In genomic region chr5:24968792-24969191, GRCm38 (mm10) we compare ENCODE assay signal across 12 mouse cellular contexts.
DNase-seq lines count a peak whose midpoint lies in the region; ATAC-seq and TF ChIP-seq lines count a peak whose summit lies in the region.
"Had no signal": no experiment of that assay in that cellular context is flagged by ENCODE, and none has a peak within 500 bp of the region (broad histone marks: within the 10 kb centered on the region; RNA-seq: fewer than 3 reads in every experiment).

No protein-coding gene starts in this region.

- 37% methylated on average over 8 of the region's 8 CpGs for WGBS in hindbrain, postnatal 0 days
- WGBS in hindbrain, embryonic 12.5 days, result 44% methylated on average over 8 of the region's 8 CpGs
- WGBS in intestine, embryonic 14.5 days, result 44% methylated on average over 8 of the region's 8 CpGs
- 4% methylated on average over 8 of the region's 8 CpGs for WGBS in liver, embryonic 15.5 days (ENCODE audit: insufficient replicate concordance)
- WGBS in stomach, postnatal 0 days, result 29% methylated on average over 8 of the region's 8 CpGs

- no peaks in the 10 kb centered on the region for H3K9me3 ChIP-seq in hindbrain, postnatal 0 days (ENCODE audit: low read length)
- H3K9me3 ChIP-seq in hindbrain, embryonic 12.5 days (replicated peaks), result no peaks in the 10 kb centered on the region
- H3K9me3 ChIP-seq in intestine, embryonic 14.5 days (ENCODE audit: control insufficient read depth, low read length), result no peaks in the 10 kb centered on the region
- no peaks in the 10 kb centered on the region for H3K9me3 ChIP-seq in liver, embryonic 15.5 days (replicated peaks)
- no peaks in the 10 kb centered on the region for H3K9me3 ChIP-seq in stomach, postnatal 0 days (ENCODE audit: control insufficient read depth, low read length)
- H3K9me3 ChIP-seq: forebrain, embryonic 13.5 days had no signal

- H3K27me3 ChIP-seq in hindbrain, postnatal 0 days (ENCODE audit: insufficient read depth, low read length), result no peaks in the 10 kb centered on the region
- no peaks in the 10 kb centered on the region for H3K27me3 ChIP-seq in hindbrain, embryonic 12.5 days
- no peaks in the 10 kb centered on the region for H3K27me3 ChIP-seq in intestine, embryonic 14.5 days (replicated peaks; ENCODE audit: control insufficient read depth, insufficient read depth, low read length)
- H3K27me3 ChIP-seq in liver, embryonic 15.5 days, result peaks cover 39% of the 10 kb centered on the region
- no peaks in the 10 kb centered on the region for H3K27me3 ChIP-seq in stomach, postnatal 0 days (ENCODE audit: control insufficient read depth, insufficient read depth, low read length)
- H3K27me3 ChIP-seq: forebrain, embryonic 13.5 days had no signal

- H3K4me3 ChIP-seq in hindbrain, postnatal 0 days (ENCODE audit: low read length), result no peak overlapping the region
- no peak overlapping the region for H3K4me3 ChIP-seq in hindbrain, embryonic 12.5 days
- no peak overlapping the region for H3K4me3 ChIP-seq in intestine, embryonic 14.5 days (ENCODE audit: low read depth, low read length)
- no peak overlapping the region for H3K4me3 ChIP-seq in liver, embryonic 15.5 days (replicated peaks)
- H3K4me3 ChIP-seq in stomach, postnatal 0 days (ENCODE audit: low read depth, low read length), result no peak overlapping the region
- H3K4me3 ChIP-seq: forebrain, embryonic 13.5 days; left cerebral cortex, adult 2 months had no signal

- no peak overlapping the region for H3K4me2 ChIP-seq in hindbrain, postnatal 0 days (ENCODE audit: low read depth, low read length)
- no peak overlapping the region for H3K4me2 ChIP-seq in hindbrain, embryonic 12.5 days (replicated peaks)
- 0 out of 2 replicates have a peak overlapping the region, but pooled peaks have one; percentile 3 for H3K4me2 ChIP-seq in intestine, embryonic 14.5 days (ENCODE audit: low read length)
- peak overlapping the region; percentile 38 for H3K4me2 ChIP-seq in liver, embryonic 15.5 days
- H3K4me2 ChIP-seq in stomach, postnatal 0 days (replicated peaks; ENCODE audit: low read depth), result 0 out of 2 replicates have a peak overlapping the region, but pooled peaks have one; percentile 3
- H3K4me2 ChIP-seq: forebrain, embryonic 13.5 days had no signal

- TF ChIP-seq EP300 in stomach, postnatal 0 days (optimal IDR thresholded peaks at IDR 0.05), result no peak

- H3K9ac ChIP-seq in hindbrain, postnatal 0 days (replicated peaks; ENCODE audit: low read length), result no peak overlapping the region
- no peak overlapping the region for H3K9ac ChIP-seq in hindbrain, embryonic 12.5 days
- H3K9ac ChIP-seq in intestine, embryonic 14.5 days (ENCODE audit: low read length), result no peak overlapping the region
- H3K9ac ChIP-seq in liver, embryonic 15.5 days, result no peak overlapping the region
- no peak overlapping the region for H3K9ac ChIP-seq in stomach, postnatal 0 days (ENCODE audit: low read length)
- H3K9ac ChIP-seq: forebrain, embryonic 13.5 days had no signal

- H3K36me3 ChIP-seq in hindbrain, postnatal 0 days (ENCODE audit: insufficient read depth, low read length), result no peaks in the 10 kb centered on the region
- no peaks in the 10 kb centered on the region for H3K36me3 ChIP-seq in hindbrain, embryonic 12.5 days
- no peaks in the 10 kb centered on the region for H3K36me3 ChIP-seq in intestine, embryonic 14.5 days (ENCODE audit: control insufficient read depth, insufficient read depth, low read length)
- no peaks in the 10 kb centered on the region for H3K36me3 ChIP-seq in liver, embryonic 15.5 days (replicated peaks)
- no peaks in the 10 kb centered on the region for H3K36me3 ChIP-seq in stomach, postnatal 0 days (ENCODE audit: control insufficient read depth, insufficient read depth, low read length)

- no peak overlapping the region for H3K27ac ChIP-seq in hindbrain, postnatal 0 days
- no peak overlapping the region for H3K27ac ChIP-seq in hindbrain, embryonic 12.5 days
- H3K27ac ChIP-seq in intestine, embryonic 14.5 days (ENCODE audit: low read depth), result 0 out of 2 replicates have a peak overlapping the region, but pooled peaks have one; percentile 24
- no peak overlapping the region for H3K27ac ChIP-seq in liver, embryonic 15.5 days (replicated peaks)
- peak overlapping the region; percentile 56 for H3K27ac ChIP-seq in stomach, postnatal 0 days (replicated peaks)
- H3K27ac ChIP-seq: forebrain, embryonic 13.5 days; left cerebral cortex, adult 2 months; macrophage had no signal

- DNase-seq in hindbrain, postnatal 0 days (ENCODE audit: low spot score), result no peak
- DNase-seq in intestine, embryonic 14.5 days (ENCODE audit: low spot score), result no peak
- DNase-seq in stomach, postnatal 0 days (ENCODE audit: low spot score), result peak; percentile 82
- no peak for DNase-seq in cerebellum, adult 11 months
- no peak for DNase-seq in MN1 (ENCODE audit: low spot score)
- DNase-seq: cerebellum, postnatal 14 days; gastrocnemius, postnatal 36 days had no signal

- no peak for TF ChIP-seq CTCF in hindbrain, postnatal 0 days (IDR thresholded peaks at IDR 0.05; ENCODE audit: low read depth)
- TF ChIP-seq CTCF in stomach, postnatal 0 days (IDR thresholded peaks at IDR 0.05; ENCODE audit: low read depth), result no peak

- H3K4me1 ChIP-seq in hindbrain, postnatal 0 days (ENCODE audit: insufficient read depth, low read length), result no peaks in the 10 kb centered on the region
- 0 out of 2 replicates have a peak, but pooled peaks cover 4% of the 10 kb centered on the region for H3K4me1 ChIP-seq in hindbrain, embryonic 12.5 days
- peaks cover 3% of the 10 kb centered on the region; the same call in 1 of the 2 replicates for H3K4me1 ChIP-seq in intestine, embryonic 14.5 days (replicated peaks; ENCODE audit: control insufficient read depth, insufficient read depth, low read length)
- peaks cover 27% of the 10 kb centered on the region for H3K4me1 ChIP-seq in liver, embryonic 15.5 days (replicated peaks)
- peaks cover 2% of the 10 kb centered on the region for H3K4me1 ChIP-seq in stomach, postnatal 0 days (replicated peaks; ENCODE audit: control insufficient read depth, insufficient read depth)
- H3K4me1 ChIP-seq: forebrain, embryonic 13.5 days had no signal

- ATAC-seq in hindbrain, postnatal 0 days, result 0 out of 2 replicates have a peak, but pooled peaks have one; percentile 33
- ATAC-seq in hindbrain, embryonic 12.5 days (ENCODE audit: low FRiP score), result no peak
- peak; percentile 48 for ATAC-seq in intestine, embryonic 14.5 days (replicated peaks; ENCODE audit: low FRiP score, low TSS enrichment, low read depth)
- ATAC-seq in liver, embryonic 15.5 days (ENCODE audit: insufficient read depth), result peak; percentile 45; the same call in 1 of the 2 replicates
- ATAC-seq in stomach, postnatal 0 days (ENCODE audit: low FRiP score, low TSS enrichment), result peak; percentile 83
- ATAC-seq: forebrain, embryonic 13.5 days had no signal

Comparison
In these comparisons a context has a peak if more than half of its experiments do, and no peak if none do; other contexts are left out.
1. H3K27ac ChIP-seq: peak in intestine, embryonic 14.5 days (single experiment) and stomach, postnatal 0 days (single experiment); none in hindbrain, postnatal 0 days (single experiment), hindbrain, embryonic 12.5 days (single experiment) and liver, embryonic 15.5 days (single experiment).
2. H3K4me2 ChIP-seq: peak in intestine, embryonic 14.5 days (single experiment), liver, embryonic 15.5 days (single experiment) and stomach, postnatal 0 days (single experiment); none in hindbrain, postnatal 0 days (single experiment) and hindbrain, embryonic 12.5 days (single experiment).